Mouse (Mus musculus) small intestine, adult 2 months (tissue): ENCODE results near the gene Armc9.

Experiments used
- CTCF ChIP-seq: fragments of 200-500 bp; IDR thresholded peaks from 2 replicates; pipeline ENCODE4 v1.5.1; 2012; ENCODE audit warnings: low read depth, mild to moderate bottlenecking, control low read depth, inconsistent platforms, low read length, moderate library complexity, mixed read lengths; ENCODE audit not compliant: insufficient replicate concordance, insufficient read length; ENCODE audit errors: extremely low read depth
- POLR2A ChIP-seq: fragments of 200-500 bp; IDR thresholded peaks from 2 replicates; pipeline ENCODE4 v1.6.1; 2012; ENCODE audit warnings: low read depth, mild to moderate bottlenecking, control low read depth, inconsistent platforms, low read length, moderate library complexity

DNA sequence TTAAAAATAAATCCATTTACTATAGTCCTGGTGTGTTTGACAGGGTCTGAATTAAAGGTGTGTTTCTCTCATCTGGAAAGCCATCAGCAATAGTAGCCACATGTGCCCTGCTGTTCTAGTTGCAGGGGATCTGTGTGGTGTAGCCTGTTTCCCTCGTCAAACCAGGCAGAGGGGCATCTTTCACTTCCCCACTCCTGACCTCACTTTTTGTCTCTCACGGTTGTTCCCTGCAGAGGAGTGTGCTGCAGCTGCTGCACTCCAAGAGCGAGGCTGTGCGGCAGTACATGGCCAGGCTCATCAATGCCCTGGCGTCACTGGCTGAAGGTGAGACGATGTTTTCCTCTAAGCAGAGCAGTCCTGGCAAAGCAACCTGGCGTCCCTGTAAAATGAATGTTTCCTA lies 39.5 kb downstream of the Armc9 start:
- TF ChIP-seq POLR2A = no peak
- no peak for TF ChIP-seq CTCF
